Mouse (Mus musculus) midbrain, embryonic 13.5 days (tissue): ENCODE data around the gene Gm20716. TPM values are rescaled to one million over a fixed set of nuclear protein-coding genes. Genes with fewer than 3 reads are reported as not detected.

Experiments
- ATAC-seq: fragments of 200-750 bp; cut with Nextera tagmentation; 2 replicates; pipeline ENCODE4 v1.8.0; 2017; ENCODE audit warnings: mild to moderate bottlenecking, moderate TSS enrichment, moderate library complexity
- H3K27ac ChIP-seq: fragments of 300-500 bp; sonication (generic); 2 replicates; pipeline ENCODE4 v1.5.1; 2015; ENCODE audit warnings: inconsistent platforms, mild to moderate bottlenecking, moderate library complexity
- H3K27me3 ChIP-seq: fragments of 300-500 bp; sonication (generic); 2 replicates; pipeline ENCODE4 v1.6.1; 2015; ENCODE audit warnings: mild to moderate bottlenecking, inconsistent platforms
- H3K36me3 ChIP-seq: fragments of 300-500 bp; sonication (generic); 2 replicates; pipeline ENCODE4 v1.6.1; 2015; ENCODE audit warnings: mild to moderate bottlenecking, inconsistent platforms
- H3K4me1 ChIP-seq: fragments of 300-500 bp; sonication (generic); replicated peaks from 2 replicates; pipeline ENCODE4 v1.6.1; 2015; ENCODE audit warnings: inconsistent platforms
- H3K4me2 ChIP-seq: fragments of 300-500 bp; sonication (generic); replicated peaks from 2 replicates; pipeline ENCODE4 v1.6.1; 2015; ENCODE audit warnings: moderate library complexity, mild to moderate bottlenecking, inconsistent platforms
- H3K4me3 ChIP-seq: fragments of 300-500 bp; sonication (generic); replicated peaks from 2 replicates; pipeline ENCODE4 v1.5.1; 2015; ENCODE audit warnings: mild to moderate bottlenecking, inconsistent platforms
- H3K9ac ChIP-seq: fragments of 300-500 bp; sonication (generic); replicated peaks from 2 replicates; pipeline ENCODE4 v1.6.1; 2015; ENCODE audit warnings: mild to moderate bottlenecking, inconsistent platforms
- H3K9me3 ChIP-seq: fragments of 300-500 bp; sonication (generic); 2 replicates; pipeline ENCODE4 v1.6.1; 2016; ENCODE audit warnings: mild to moderate bottlenecking, inconsistent platforms
- WGBS: fragments of 180-500 bp; shearing (Covaris S2); methylation state at CpG from one replicate; pipeline ENCODE4 v1.1.7; 2015; 5-methylcytosine and 5-hydroxymethylcytosine counted together
- polyA plus RNA-seq: library from polyadenylated mRNA; unstranded; fragments of >200 nt; fragmentation: Nextera tagmentation; extraction: Ambion mirVana; gene quantifications from 2 replicates; pipeline ENCODE4 v1.2.1, GENCODE M21; 2015

Gene Gm20716
- polyA plus RNA-seq: 29.1 and 29.4 TPM in 2 replicates

- Histone ChIP-seq H3K27ac (peak within 1 kb of the TSS; percentile 90), H3K36me3 (peaks cover 35% of the 10 kb centered on the region), H3K4me2 (peak within 1 kb of the TSS; percentile 100), H3K9ac (peak within 1 kb of the TSS; percentile 97), H3K9me3 (no peaks in the 10 kb centered on the region), H3K27me3 (no peaks in the 10 kb centered on the region), H3K4me1 (peaks cover 49% of the 10 kb centered on the region), H3K4me3 (peak within 1 kb of the TSS; percentile 100)
- ATAC-seq: peak; percentile 89
- WGBS: under 1% methylated on average over 73 of the region's 73 CpGs
Observed at GRCm38 (mm10) chr2:168230026-168230728, at the start of gene Gm20716, which contains the start of the genes Dpm1 and Mocs3. Gene Gm20716 (minus strand): TSS chr2:168230364. Gene Dpm1 (minus strand): TSS chr2:168230591. Gene Mocs3 (plus strand): TSS chr2:168230622.

GRCm38 (mm10) chr2:168274374-168274935 lies 44.3 kb upstream of the Gm20716 start:
- no peak overlapping the region for H3K27ac ChIP-seq
- H3K9ac ChIP-seq: no peak overlapping the region
- H3K4me1 ChIP-seq: no peaks in the 10 kb centered on the region; the same call in 1 of the 2 replicates
- WGBS: 9% methylated on average over 11 of the region's 11 CpGs
- H3K9me3 ChIP-seq: no peaks in the 10 kb centered on the region
- H3K27me3 ChIP-seq: peaks cover 34% of the 10 kb centered on the region
- H3K4me2 ChIP-seq: no peak overlapping the region
- no peak overlapping the region for H3K4me3 ChIP-seq
- H3K36me3 ChIP-seq: no peaks in the 10 kb centered on the region
- 0 out of 2 replicates have a peak, but pooled peaks have one; percentile 55 for ATAC-seq

- Histone ChIP-seq H3K4me2 (no peak overlapping the region), H3K9me3 (no peaks in the 10 kb centered on the region), H3K27ac (no peak overlapping the region), H3K4me3 (no peak overlapping the region), H3K4me1 (no peaks in the 10 kb centered on the region; the same call in 1 of the 2 replicates), H3K36me3 (no peaks in the 10 kb centered on the region), H3K9ac (0 out of 2 replicates have a peak overlapping the region, but pooled peaks have one; percentile 6), H3K27me3 (peaks cover 25% of the 10 kb centered on the region; the same call in 1 of the 2 replicates)
- 46% methylated on average over 9 of the region's 9 CpGs for WGBS
- ATAC-seq: no peak
Observed at GRCm38 (mm10) chr2:168273387-168273786, 43.2 kb upstream of the Gm20716 start.

- no peaks in the 10 kb centered on the region for H3K36me3 ChIP-seq
- no peaks in the 10 kb centered on the region for H3K27me3 ChIP-seq
- H3K9me3 ChIP-seq: no peaks in the 10 kb centered on the region
- 0 out of 2 replicates have a peak overlapping the region, but pooled peaks have one; percentile 7 for H3K4me2 ChIP-seq
- H3K27ac ChIP-seq: no peak overlapping the region
- H3K4me3 ChIP-seq: no peak overlapping the region
- 43% methylated on average over 7 of the region's 7 CpGs for WGBS
- H3K4me1 ChIP-seq: no peaks in the 10 kb centered on the region
- no peak for ATAC-seq
- H3K9ac ChIP-seq: no peak overlapping the region
Observed at GRCm38 (mm10) chr2:168268033-168268432, 37.9 kb upstream of the Gm20716 start.

- Histone ChIP-seq H3K9ac (no peak overlapping the region), H3K27me3 (no peaks in the 10 kb centered on the region), H3K4me3 (no peak overlapping the region), H3K27ac (no peak overlapping the region), H3K36me3 (no peaks in the 10 kb centered on the region), H3K9me3 (no peaks in the 10 kb centered on the region), H3K4me1 (0 out of 2 replicates have a peak, but pooled peaks cover 3% of the 10 kb centered on the region), H3K4me2 (no peak overlapping the region)
- no peak for ATAC-seq
- WGBS: 90% methylated on average over 10 of the region's 10 CpGs
Observed at GRCm38 (mm10) chr2:168260900-168261299, 30.7 kb upstream of the Gm20716 start.

GRCm38 (mm10) chr2:168260124-168260523 lies 30.0 kb upstream of the Gm20716 start:
- H3K36me3 ChIP-seq: no peaks in the 10 kb centered on the region
- 0 out of 2 replicates have a peak, but pooled peaks cover 3% of the 10 kb centered on the region for H3K4me1 ChIP-seq
- no peaks in the 10 kb centered on the region for H3K9me3 ChIP-seq
- no peak overlapping the region for H3K9ac ChIP-seq
- 91% methylated on average over 3 of the region's 3 CpGs for WGBS
- H3K4me3 ChIP-seq: no peak overlapping the region
- ATAC-seq: no peak
- no peak overlapping the region for H3K4me2 ChIP-seq
- H3K27me3 ChIP-seq: no peaks in the 10 kb centered on the region
- H3K27ac ChIP-seq: no peak overlapping the region

- H3K4me1 ChIP-seq: 0 out of 2 replicates have a peak, but pooled peaks cover 3% of the 10 kb centered on the region
- 92% methylated on average over 8 of the region's 8 CpGs for WGBS
- ATAC-seq: no peak
Observed at GRCm38 (mm10) chr2:168259046-168259445, 28.9 kb upstream of the Gm20716 start.

DNA sequence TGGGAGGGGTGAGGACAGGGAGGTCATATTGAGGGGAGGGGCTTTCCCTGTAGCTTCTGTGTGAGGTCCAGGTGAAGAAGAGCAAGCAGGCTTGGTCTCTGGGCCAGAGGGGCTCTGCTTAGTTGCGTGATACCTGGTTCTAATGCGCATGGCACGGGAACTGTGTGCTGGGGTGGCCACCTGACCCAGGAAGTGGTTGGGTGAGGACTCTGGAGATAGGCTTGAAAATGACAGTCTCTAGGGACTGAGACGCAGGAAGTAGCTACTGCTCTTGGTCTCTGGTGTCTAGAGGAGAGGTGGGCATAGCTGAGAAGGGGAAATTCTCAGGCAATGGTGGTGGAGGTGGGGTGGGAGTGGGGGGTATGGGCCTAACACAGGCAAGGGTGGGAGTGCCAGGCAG lies 27.0 kb upstream of the Gm20716 start:
- no peak overlapping the region for H3K27ac ChIP-seq
- H3K4me1 ChIP-seq: no peaks in the 10 kb centered on the region
- no peaks in the 10 kb centered on the region for H3K36me3 ChIP-seq
- ATAC-seq: no peak
- H3K4me3 ChIP-seq: no peak overlapping the region
- peaks cover under 1% of the 10 kb centered on the region; the same call in 1 of the 2 replicates for H3K27me3 ChIP-seq
- WGBS: 94% methylated on average over 4 of the region's 4 CpGs
- no peaks in the 10 kb centered on the region for H3K9me3 ChIP-seq
- no peak overlapping the region for H3K9ac ChIP-seq
- no peak overlapping the region for H3K4me2 ChIP-seq

More at GRCm38 (mm10) chr2:168259046-168259445, 28.9 kb upstream of the Gm20716 start:
- no peak overlapping the region for H3K4me2 ChIP-seq
- no peak overlapping the region for H3K9ac ChIP-seq
- no peaks in the 10 kb centered on the region for H3K27me3 ChIP-seq
- no peak overlapping the region for H3K4me3 ChIP-seq
- H3K27ac ChIP-seq: no peak overlapping the region
- no peaks in the 10 kb centered on the region for H3K36me3 ChIP-seq
- no peaks in the 10 kb centered on the region for H3K9me3 ChIP-seq

GRCm38 (mm10) chr2:168256506-168256905 lies 26.3 kb upstream of the Gm20716 start:
- no peak overlapping the region for H3K27ac ChIP-seq
- peaks cover 3% of the 10 kb centered on the region; the same call in 1 of the 2 replicates for H3K27me3 ChIP-seq
- ATAC-seq: no peak
- H3K4me2 ChIP-seq: no peak overlapping the region
- H3K4me3 ChIP-seq: no peak overlapping the region
- WGBS: 85% methylated on average over 3 of the region's 3 CpGs
- H3K9ac ChIP-seq: no peak overlapping the region
- no peaks in the 10 kb centered on the region for H3K4me1 ChIP-seq
- H3K9me3 ChIP-seq: no peaks in the 10 kb centered on the region
- H3K36me3 ChIP-seq: no peaks in the 10 kb centered on the region

- 65% methylated on average over 7 of the region's 7 CpGs for WGBS
Observed at GRCm38 (mm10) chr2:168253822-168254221, 23.7 kb upstream of the Gm20716 start.

GRCm38 (mm10) chr2:168252639-168253292 lies 22.6 kb upstream of the Gm20716 start:
- H3K27ac ChIP-seq: no peak overlapping the region
- no peaks in the 10 kb centered on the region for H3K4me1 ChIP-seq
- ATAC-seq: no peak
- peaks cover 6% of the 10 kb centered on the region; the same call in 1 of the 2 replicates for H3K27me3 ChIP-seq
- no peaks in the 10 kb centered on the region for H3K9me3 ChIP-seq
- no peaks in the 10 kb centered on the region for H3K36me3 ChIP-seq
- no peak overlapping the region for H3K4me3 ChIP-seq
- H3K4me2 ChIP-seq: peak overlapping the region; percentile 32; the same call in 1 of the 2 replicates
- 13% methylated on average over 16 of the region's 16 CpGs for WGBS
- no peak overlapping the region for H3K9ac ChIP-seq

More at GRCm38 (mm10) chr2:168253822-168254221, 23.7 kb upstream of the Gm20716 start:
- Histone ChIP-seq H3K4me1 (no peaks in the 10 kb centered on the region), H3K9ac (no peak overlapping the region), H3K36me3 (no peaks in the 10 kb centered on the region), H3K4me2 (no peak overlapping the region), H3K27ac (no peak overlapping the region), H3K9me3 (no peaks in the 10 kb centered on the region), H3K27me3 (peaks cover 6% of the 10 kb centered on the region; the same call in 1 of the 2 replicates), H3K4me3 (no peak overlapping the region)
- ATAC-seq: no peak
